Mouse (Mus musculus) small intestine, adult 2 months (tissue): Measurements from ENCODE around the gene Tspyl1.

Source experiments
- CTCF ChIP-seq: fragments of 200-500 bp; IDR thresholded peaks from 2 replicates; pipeline ENCODE4 v1.5.1; 2012; ENCODE audit warnings: low read depth, mild to moderate bottlenecking, control low read depth, inconsistent platforms, low read length, moderate library complexity, mixed read lengths; ENCODE audit not compliant: insufficient replicate concordance, insufficient read length; ENCODE audit errors: extremely low read depth
- POLR2A ChIP-seq: fragments of 200-500 bp; IDR thresholded peaks from 2 replicates; pipeline ENCODE4 v1.6.1; 2012; ENCODE audit warnings: low read depth, mild to moderate bottlenecking, control low read depth, inconsistent platforms, low read length, moderate library complexity

- TF ChIP-seq CTCF (no peak), POLR2A (peak; percentile 73)
Measured at GRCm38 (mm10) chr10:34281962-34282388, at the start of gene Tspyl1.
